Mouse (Mus musculus): Measurements from ENCODE around the gene Arsk. TPM values are rescaled to one million over a fixed set of nuclear protein-coding genes. Genes with fewer than 3 reads are reported as not detected.

Arsk gene
- 6.7 and 8.7 TPM in 2 replicates for total RNA-seq (2014; rRNA removed)
- 5.1 and 6.3 TPM in 2 replicates for polyA plus RNA-seq (2015; fragmentation: Nextera tagmentation; extraction: Ambion mirVana)

DNA sequence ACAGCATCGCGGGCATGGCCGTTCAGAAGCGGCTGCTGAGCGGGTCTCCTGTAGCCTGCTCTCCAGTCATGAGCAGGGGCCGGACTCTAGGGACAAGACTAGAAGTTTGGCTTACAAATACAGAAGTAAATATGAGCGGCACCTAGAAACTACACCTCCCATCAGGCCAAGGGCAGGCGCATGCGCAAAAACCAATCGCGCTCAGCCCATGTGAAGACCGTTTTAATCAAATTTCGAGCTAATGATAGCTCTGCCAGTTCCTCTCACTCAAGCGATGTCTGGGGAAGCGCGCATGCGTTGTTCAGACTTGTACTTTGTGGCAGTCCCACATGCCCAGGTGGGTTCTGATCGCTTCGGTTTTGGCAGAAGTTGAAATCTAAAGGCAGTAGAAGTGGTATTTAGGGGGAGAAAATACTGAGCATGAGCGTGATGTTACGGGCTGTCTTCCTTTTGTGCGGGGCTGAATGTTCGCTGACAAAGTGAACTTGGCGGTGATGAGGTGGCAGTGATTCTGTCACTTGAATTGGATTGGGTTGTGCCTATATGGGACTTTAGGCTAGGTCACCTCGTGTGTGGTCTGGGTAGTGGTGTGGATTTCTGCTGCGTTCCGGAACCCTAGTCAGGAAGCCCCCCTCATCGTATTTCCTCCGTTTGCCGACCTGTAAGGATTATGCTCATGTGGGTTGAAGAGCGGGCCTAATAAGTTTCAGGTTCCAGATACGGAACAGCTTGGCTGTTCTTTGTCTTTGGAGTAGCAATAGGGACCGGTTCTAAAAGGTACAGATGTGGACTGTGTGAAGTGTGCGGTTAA, at the start of gene Arsk, which contains the start of gene Ttc37:
Arsk (minus strand) TSS at position 168 of the 811 bp plus-strand sequence.
Ttc37 (plus strand) TSS at position 242 of the 811 bp plus-strand sequence.
- under 1% methylated on average over 34 of the region's 34 CpGs for whole genome bisulfite sequencing
- DNase-seq (ENCODE audit: low spot score) = peak; percentile 98

DNA sequence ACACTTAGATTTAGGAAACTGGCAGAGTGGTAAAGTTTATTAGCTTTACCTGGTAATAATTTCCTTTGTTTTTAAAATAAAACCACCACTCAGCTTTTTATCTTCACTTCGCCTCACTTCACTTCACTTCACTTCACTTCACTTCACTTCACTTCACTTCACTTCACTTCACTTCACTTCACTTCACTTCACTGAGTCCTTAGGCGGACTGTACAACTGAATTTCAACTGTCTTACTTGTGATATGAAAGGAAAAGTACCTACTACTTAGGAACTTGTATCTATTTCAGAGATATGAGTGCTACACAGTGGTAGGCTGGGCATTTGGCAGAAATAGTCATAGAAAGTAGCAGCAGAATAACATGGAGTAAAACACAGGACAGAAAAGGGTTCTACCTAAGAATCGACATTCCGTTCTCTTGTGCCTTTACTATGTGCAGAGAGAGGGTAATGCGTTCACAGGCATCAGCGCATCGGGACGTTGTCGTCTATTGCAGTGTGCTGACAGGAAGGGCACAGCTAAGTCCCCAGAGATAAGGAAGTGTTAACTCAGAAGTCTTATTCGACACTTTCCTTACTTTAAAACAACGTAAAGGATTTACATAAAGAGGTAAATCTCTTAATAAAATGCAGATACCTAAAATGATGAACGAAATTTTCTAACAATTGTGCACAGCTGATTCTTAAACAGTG, 42.8 kb upstream of the Arsk start:
- H3K36me3 ChIP-seq (ENCODE audit: insufficient read depth, low read length) = peaks cover 6% of the 10 kb centered on the region

More for the DNA sequence above, at the start of gene Arsk, which contains the start of gene Ttc37:
- H3K4me3 ChIP-seq (ENCODE audit: low read length) = peak within 1 kb of the TSS; percentile 77
- H3K27me3 ChIP-seq (ENCODE audit: insufficient read depth, low read length) = no peaks in the 10 kb centered on the region
- H3K9ac ChIP-seq (replicated peaks; ENCODE audit: low read length) = peak within 1 kb of the TSS; percentile 67
- no peak for TF ChIP-seq CTCF (IDR thresholded peaks at IDR 0.05; ENCODE audit: low read depth)
- H3K9me3 ChIP-seq (ENCODE audit: low read length) = no peaks in the 10 kb centered on the region
- H3K27ac ChIP-seq = peak within 1 kb of the TSS; percentile 68
- H3K4me1 ChIP-seq (ENCODE audit: insufficient read depth, low read length) = peaks cover 4% of the 10 kb centered on the region; the same call in 1 of the 2 replicates
- peak within 1 kb of the TSS; percentile 77 for H3K4me2 ChIP-seq (ENCODE audit: low read depth, low read length)
- peak; percentile 98 for ATAC-seq
- H3K36me3 ChIP-seq (ENCODE audit: insufficient read depth, low read length) = no peaks in the 10 kb centered on the region

DNA sequence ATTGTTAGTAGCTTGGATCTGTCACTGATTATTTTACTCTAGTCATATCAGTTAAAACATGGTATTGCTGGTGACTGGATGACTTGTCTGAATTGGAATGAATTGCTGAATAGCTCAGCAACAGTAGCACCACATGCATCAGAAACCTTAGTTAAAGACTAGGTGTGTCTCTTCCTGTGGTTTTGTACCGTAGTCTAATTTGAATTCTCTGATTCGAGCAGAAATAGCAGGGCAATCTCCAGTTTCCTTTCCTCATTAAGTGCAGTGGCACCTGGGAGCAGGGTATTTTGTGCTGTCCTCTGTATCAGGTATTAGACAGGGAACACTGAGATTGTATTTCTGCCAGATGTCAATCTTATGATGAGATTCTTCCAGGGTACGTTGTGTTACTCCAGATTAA, 40.4 kb upstream of the Arsk start:
- no peaks in the 10 kb centered on the region for H3K9me3 ChIP-seq (ENCODE audit: low read length)
- no peak for ATAC-seq
- H3K27ac ChIP-seq = no peak overlapping the region
- no peak for DNase-seq (ENCODE audit: low spot score)
- H3K4me1 ChIP-seq (ENCODE audit: insufficient read depth, low read length) = no peaks in the 10 kb centered on the region
- H3K4me3 ChIP-seq (ENCODE audit: low read length) = no peak overlapping the region
- TF ChIP-seq CTCF (IDR thresholded peaks at IDR 0.05; ENCODE audit: low read depth) = no peak
- H3K9ac ChIP-seq (replicated peaks; ENCODE audit: low read length) = no peak overlapping the region
- no peak overlapping the region for H3K4me2 ChIP-seq (ENCODE audit: low read depth, low read length)
- H3K36me3 ChIP-seq (ENCODE audit: insufficient read depth, low read length) = peaks cover 14% of the 10 kb centered on the region
- WGBS = 88% methylated on average over 3 of the region's 3 CpGs
- H3K27me3 ChIP-seq (ENCODE audit: insufficient read depth, low read length) = no peaks in the 10 kb centered on the region

More for the DNA sequence above, 42.8 kb upstream of the Arsk start:
- ATAC-seq (no peak), DNase-seq (ENCODE audit: low spot score) (no peak)
- no peak overlapping the region for H3K27ac ChIP-seq
- 82% methylated on average over 12 of the region's 12 CpGs for WGBS
- H3K27me3 ChIP-seq (ENCODE audit: insufficient read depth, low read length) = no peaks in the 10 kb centered on the region
- TF ChIP-seq CTCF (IDR thresholded peaks at IDR 0.05; ENCODE audit: low read depth) = no peak
- no peak overlapping the region for H3K4me2 ChIP-seq (ENCODE audit: low read depth, low read length)
- H3K9me3 ChIP-seq (ENCODE audit: low read length) = no peaks in the 10 kb centered on the region
- no peak overlapping the region for H3K9ac ChIP-seq (replicated peaks; ENCODE audit: low read length)
- H3K4me3 ChIP-seq (ENCODE audit: low read length) = no peak overlapping the region
- no peaks in the 10 kb centered on the region for H3K4me1 ChIP-seq (ENCODE audit: insufficient read depth, low read length)

DNA sequence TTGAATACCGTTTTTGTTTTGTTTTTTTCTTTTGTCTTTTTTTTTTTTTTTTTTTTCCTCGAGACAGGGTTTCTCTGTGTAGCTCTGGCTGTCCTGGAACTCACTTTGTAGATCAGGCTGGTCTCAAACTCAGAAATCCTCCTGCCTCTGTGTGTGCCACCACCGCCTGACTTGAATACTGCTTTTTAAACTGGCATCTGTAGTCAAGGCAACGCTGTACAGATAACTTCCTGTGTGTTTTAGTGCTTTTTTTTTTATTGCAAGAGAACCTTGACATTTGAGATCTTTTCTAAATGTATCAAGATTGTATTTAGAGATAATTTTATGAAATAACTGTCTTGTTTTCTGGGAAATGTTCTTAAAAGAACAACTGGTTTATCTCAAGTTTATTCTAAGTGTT, 34.0 kb upstream of the Arsk start:
- H3K9me3 ChIP-seq (ENCODE audit: low read length) = no peaks in the 10 kb centered on the region
- no peak overlapping the region for H3K4me2 ChIP-seq (ENCODE audit: low read depth, low read length)
- no peaks in the 10 kb centered on the region for H3K27me3 ChIP-seq (ENCODE audit: insufficient read depth, low read length)
- ATAC-seq = no peak
- DNase-seq (ENCODE audit: low spot score) = no peak
- H3K9ac ChIP-seq (replicated peaks; ENCODE audit: low read length) = no peak overlapping the region
- no peak for TF ChIP-seq CTCF (IDR thresholded peaks at IDR 0.05; ENCODE audit: low read depth)
- no peaks in the 10 kb centered on the region for H3K4me1 ChIP-seq (ENCODE audit: insufficient read depth, low read length)
- H3K4me3 ChIP-seq (ENCODE audit: low read length) = no peak overlapping the region
- H3K36me3 ChIP-seq (ENCODE audit: insufficient read depth, low read length) = peaks cover 36% of the 10 kb centered on the region
- H3K27ac ChIP-seq = no peak overlapping the region
- 90% methylated on average over 4 of the region's 4 CpGs for WGBS

DNA sequence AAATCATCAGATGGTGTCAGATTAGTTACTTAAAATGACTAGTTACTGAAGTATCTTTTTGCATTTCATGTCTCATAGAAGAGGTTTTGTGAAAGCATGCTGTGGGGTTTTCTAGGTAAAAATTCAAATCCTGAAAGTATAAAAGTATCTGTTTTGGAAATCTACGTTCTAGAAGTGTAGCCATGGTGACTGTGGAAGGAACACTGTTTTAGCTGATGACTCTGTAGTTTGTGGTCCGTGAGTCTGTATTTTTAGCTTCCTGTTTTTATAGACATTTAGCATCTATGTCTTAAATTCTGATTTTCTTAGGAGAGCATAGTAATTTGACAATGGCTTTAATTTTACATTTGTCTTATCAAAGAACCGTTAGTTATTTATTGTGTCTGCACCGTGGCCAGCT, 30.3 kb upstream of the Arsk start:
- 93% methylated on average over 4 of the region's 4 CpGs for WGBS
- Histone ChIP-seq H3K9me3 (ENCODE audit: low read length) (no peaks in the 10 kb centered on the region), H3K4me1 (ENCODE audit: insufficient read depth, low read length) (no peaks in the 10 kb centered on the region), H3K27me3 (ENCODE audit: insufficient read depth, low read length) (no peaks in the 10 kb centered on the region), H3K4me2 (ENCODE audit: low read depth, low read length) (no peak overlapping the region), H3K9ac (replicated peaks; ENCODE audit: low read length) (no peak overlapping the region), H3K36me3 (ENCODE audit: insufficient read depth, low read length) (peaks cover 43% of the 10 kb centered on the region), H3K27ac (no peak overlapping the region), H3K4me3 (ENCODE audit: low read length) (no peak overlapping the region)
- ATAC-seq (no peak), DNase-seq (ENCODE audit: low spot score) (no peak)
- TF ChIP-seq CTCF (IDR thresholded peaks at IDR 0.05; ENCODE audit: low read depth) = no peak

DNA sequence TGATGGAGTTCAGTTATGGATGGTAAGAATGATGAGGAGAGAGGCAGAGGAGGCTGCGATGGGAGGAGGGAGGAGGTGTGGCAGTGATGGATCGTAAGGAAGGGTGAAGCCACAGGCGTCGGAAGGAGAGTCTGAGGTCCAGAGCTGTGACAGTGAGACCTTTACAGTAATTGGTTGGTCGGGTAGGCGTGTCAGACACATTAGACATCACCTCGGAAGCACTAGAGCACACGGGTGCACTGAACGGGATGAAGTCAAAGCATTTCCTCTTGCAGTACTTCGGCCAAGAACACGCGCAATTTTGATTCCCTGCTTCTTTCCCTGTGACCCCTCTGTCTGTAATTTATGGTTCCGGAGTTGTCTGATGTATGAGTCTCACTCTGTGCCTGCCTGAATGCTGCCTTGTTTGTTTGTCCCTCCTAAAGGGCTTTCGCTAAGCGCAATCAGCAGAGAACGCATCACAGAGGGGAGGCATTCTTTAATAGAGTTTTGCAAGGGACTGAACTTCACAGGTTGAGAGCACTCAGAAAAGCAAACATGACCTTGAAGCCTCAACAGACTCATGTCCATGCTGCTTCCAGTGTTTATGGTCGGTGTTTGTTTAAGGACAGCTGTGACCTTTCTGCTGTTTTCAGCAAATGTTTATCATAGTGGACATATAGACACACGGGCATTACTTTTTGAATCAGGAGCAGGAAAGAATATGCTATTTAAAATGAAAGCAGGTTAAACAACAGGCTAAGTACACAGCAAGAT, 10.8 kb upstream of the Arsk start:
- WGBS = 93% methylated on average over 18 of the region's 18 CpGs
- ATAC-seq = no peak
- Histone ChIP-seq H3K4me2 (ENCODE audit: low read depth, low read length) (no peak overlapping the region), H3K36me3 (ENCODE audit: insufficient read depth, low read length) (peaks cover 6% of the 10 kb centered on the region; the same call in 1 of the 2 replicates), H3K27me3 (ENCODE audit: insufficient read depth, low read length) (no peaks in the 10 kb centered on the region), H3K9ac (replicated peaks; ENCODE audit: low read length) (no peak overlapping the region), H3K9me3 (ENCODE audit: low read length) (no peaks in the 10 kb centered on the region), H3K4me1 (ENCODE audit: insufficient read depth, low read length) (no peaks in the 10 kb centered on the region), H3K4me3 (ENCODE audit: low read length) (no peak overlapping the region), H3K27ac (no peak overlapping the region)
- no peak for DNase-seq (ENCODE audit: low spot score)
- TF ChIP-seq CTCF (IDR thresholded peaks at IDR 0.05; ENCODE audit: low read depth) = no peak
